Comparison of ENCODE assay signal across 8 mouse cellular contexts in the genomic region with DNA sequence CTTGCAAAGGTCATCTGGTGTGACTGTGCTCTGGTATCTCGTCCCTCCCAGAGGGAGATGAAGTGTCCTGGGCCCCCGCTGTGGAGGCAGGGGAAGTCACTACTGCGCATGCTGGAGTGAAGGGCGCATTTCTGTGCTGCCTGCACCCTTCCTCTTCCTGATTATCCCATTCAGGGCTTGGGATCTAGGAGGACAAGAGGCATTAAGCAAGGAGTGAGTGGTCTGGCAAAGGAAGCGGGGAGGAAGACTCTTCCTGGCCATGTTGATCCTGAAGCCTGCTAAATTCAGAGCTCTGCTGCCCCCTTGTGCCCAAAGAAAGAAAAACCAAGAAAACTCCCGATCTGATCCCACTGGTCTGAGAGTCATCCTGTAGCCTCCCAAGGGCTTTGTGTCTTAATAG. TPM values are rescaled to one million over a fixed set of nuclear protein-coding genes. Genes with fewer than 3 reads are reported as not detected.
DNase-seq lines count a peak whose midpoint lies in the region; ATAC-seq and TF ChIP-seq lines count a peak whose summit lies in the region.

No protein-coding gene starts in this region.

- H3K4me3 ChIP-seq in ES-Bruce4 (ENCODE audit: low read depth, low read length) = no peak overlapping the region
- H3K4me3 ChIP-seq in heart, embryonic 14.5 days (ENCODE audit: control insufficient read depth in 1 of 2, insufficient read depth in 1 of 2, low read depth in 1 of 2, low read length in 2 of 2) = peak overlapping the region; percentile 12 to 31; a peak in 3 of 4 replicates
- no peak overlapping the region for H3K4me3 ChIP-seq in liver, embryonic 13.5 days (replicated peaks)
- H3K4me3 ChIP-seq in neural tube, embryonic 12.5 days = no peak overlapping the region

- DNase-seq in c-Kit-positive CD71-negative TER-119-negative erythroid progenitor cells, embryonic 14.5 days (ENCODE audit: low read depth) = peak; percentile 51
- DNase-seq in fibroblast of lung, adult 2 months (ENCODE audit: low read depth) = peak; percentile 82
- peak; percentile 81 for DNase-seq in kidney, postnatal 10 days
- DNase-seq in liver, embryonic 13.5 days = peak; percentile 9
- DNase-seq in testis, postnatal 10 days (ENCODE audit: low spot score) = peak; percentile 81

- peaks cover 3% of the 10 kb centered on the region for H3K4me1 ChIP-seq in ES-Bruce4 (ENCODE audit: control insufficient read depth, insufficient read depth, low read length)
- H3K4me1 ChIP-seq in heart, embryonic 14.5 days (ENCODE audit: control insufficient read depth in 2 of 2, insufficient read depth in 2 of 2, low read length in 2 of 2) = peaks cover 7 to 13% of the 10 kb centered on the region in 2 experiments
- H3K4me1 ChIP-seq in liver, embryonic 13.5 days (replicated peaks) = no peaks in the 10 kb centered on the region
- no peaks in the 10 kb centered on the region; the same call in 1 of the 2 replicates for H3K4me1 ChIP-seq in neural tube, embryonic 12.5 days

- no peaks in the 10 kb centered on the region for H3K27me3 ChIP-seq in ES-Bruce4 (ENCODE audit: control insufficient read depth, insufficient read depth, low read length, poor library complexity, severe bottlenecking)
- no peaks in the 10 kb centered on the region; the same call in 1 of the 2 replicates for H3K27me3 ChIP-seq in heart, embryonic 14.5 days (ENCODE audit: control insufficient read depth, insufficient read depth, low read length)
- H3K27me3 ChIP-seq in liver, embryonic 13.5 days = no peaks in the 10 kb centered on the region; the same call in 1 of the 2 replicates
- no peaks in the 10 kb centered on the region for H3K27me3 ChIP-seq in neural tube, embryonic 12.5 days (replicated peaks)

- WGBS in heart, embryonic 14.5 days = 12% methylated on average over 6 of the region's 6 CpGs
- 18% methylated on average over 6 of the region's 6 CpGs for WGBS in liver, embryonic 13.5 days (ENCODE audit: insufficient replicate concordance)
- 31% methylated on average over 6 of the region's 6 CpGs for WGBS in neural tube, embryonic 12.5 days

- H3K4me2 ChIP-seq in heart, embryonic 14.5 days (ENCODE audit: low read length) = peak overlapping the region; percentile 64
- H3K4me2 ChIP-seq in liver, embryonic 13.5 days = no peak overlapping the region
- H3K4me2 ChIP-seq in neural tube, embryonic 12.5 days (replicated peaks) = peak overlapping the region; percentile 30; the same call in 1 of the 2 replicates

- no peak for TF ChIP-seq EP300 in ES-Bruce4 (IDR thresholded peaks at IDR 0.05; ENCODE audit: insufficient read depth, low read depth, low read length)

- no peak for TF ChIP-seq POLR2A in ES-Bruce4 (IDR thresholded peaks at IDR 0.05; ENCODE audit: insufficient read depth, low read length)

- peak; percentile 59 for TF ChIP-seq CTCF in ES-Bruce4 (IDR thresholded peaks at IDR 0.05; ENCODE audit: low read depth, low read length)

- H3K27ac ChIP-seq in ES-Bruce4 (ENCODE audit: insufficient read depth, low read length) = no peak overlapping the region
- H3K27ac ChIP-seq in heart, embryonic 14.5 days (replicated peaks in 1 of 2; ENCODE audit: control insufficient read depth in 1 of 2, insufficient read depth in 1 of 2, low read depth in 2 of 2, low read length in 2 of 2) = peak overlapping the region; percentile 26 to 43; a peak in 1 of 4 replicates
- no peak overlapping the region for H3K27ac ChIP-seq in liver, embryonic 13.5 days
- H3K27ac ChIP-seq in neural tube, embryonic 12.5 days = no peak overlapping the region

- H3K9me3 ChIP-seq in ES-Bruce4 (replicated peaks; ENCODE audit: control insufficient read depth, insufficient read depth, low read length, poor library complexity, severe bottlenecking) = no peaks in the 10 kb centered on the region
- no peaks in the 10 kb centered on the region for H3K9me3 ChIP-seq in heart, embryonic 14.5 days (ENCODE audit: control insufficient read depth, low read length)
- no peaks in the 10 kb centered on the region for H3K9me3 ChIP-seq in liver, embryonic 13.5 days (replicated peaks)
- no peaks in the 10 kb centered on the region for H3K9me3 ChIP-seq in neural tube, embryonic 12.5 days

- no peaks in the 10 kb centered on the region for H3K36me3 ChIP-seq in ES-Bruce4 (ENCODE audit: control insufficient read depth, insufficient read depth, low read length, poor library complexity, severe bottlenecking)
- H3K36me3 ChIP-seq in heart, embryonic 14.5 days (ENCODE audit: control insufficient read depth, insufficient read depth, low read length) = no peaks in the 10 kb centered on the region
- H3K36me3 ChIP-seq in liver, embryonic 13.5 days = no peaks in the 10 kb centered on the region
- no peaks in the 10 kb centered on the region for H3K36me3 ChIP-seq in neural tube, embryonic 12.5 days

- ATAC-seq in heart, embryonic 14.5 days (ENCODE audit: insufficient number of reproducible peaks, insufficient read depth, low FRiP score, low read depth) = no peak
- ATAC-seq in liver, embryonic 13.5 days (ENCODE audit: low read depth) = no peak
- no peak; the same call in 1 of the 2 replicates for ATAC-seq in neural tube, embryonic 12.5 days (ENCODE audit: low FRiP score, low read depth)

- H3K9ac ChIP-seq in ES-Bruce4 (ENCODE audit: low read depth, poor library complexity, severe bottlenecking) = no peak overlapping the region
- H3K9ac ChIP-seq in heart, embryonic 14.5 days (ENCODE audit: low read length) = peak overlapping the region; percentile 54; the same call in 1 of the 2 replicates
- no peak overlapping the region for H3K9ac ChIP-seq in liver, embryonic 13.5 days
- no peak overlapping the region for H3K9ac ChIP-seq in neural tube, embryonic 12.5 days

RNA-seq across cellular contexts. Expression of gene Nnmt, which starts 13.6 kb away (rescaled TPM):
- not detected in 2 replicates for polyA plus RNA-seq in ES-Bruce4 (2011; ENCODE audit: insufficient read depth, insufficient read length, low read depth, missing spikeins)
- polyA plus RNA-seq in heart, embryonic 14.5 days (2014; fragmentation: Nextera tagmentation; extraction: Ambion mirVana) = 4.1 and 4.4 TPM in 2 replicates
- polyA plus RNA-seq in liver, embryonic 13.5 days (2015; fragmentation: Nextera tagmentation; extraction: Ambion mirVana) = 0.35 and 0.58 TPM in 2 replicates
- 0.61 and 1.6 TPM in 2 replicates for polyA plus RNA-seq in neural tube, embryonic 12.5 days (2016; fragmentation: Nextera tagmentation; extraction: Ambion mirVana)

Comparison
In these comparisons a context has a peak if more than half of its experiments do, and no peak if none do; other contexts are left out.
1. H3K27ac ChIP-seq: peak in heart, embryonic 14.5 days (2 of 2); none in ES-Bruce4 (single experiment), liver, embryonic 13.5 days (single experiment) and neural tube, embryonic 12.5 days (single experiment).
2. H3K4me3 ChIP-seq: peak in heart, embryonic 14.5 days (2 of 2); none in ES-Bruce4 (single experiment), liver, embryonic 13.5 days (single experiment) and neural tube, embryonic 12.5 days (single experiment).
3. DNase-seq: peak in every context shown above with its lines; median percentile 82 in fibroblast of lung, adult 2 months; 81 in kidney, postnatal 10 days; 81 in testis, postnatal 10 days; 51 in c-Kit-positive CD71-negative TER-119-negative erythroid progenitor cells, embryonic 14.5 days; 9 in liver, embryonic 13.5 days.